Mouse (Mus musculus): ENCODE results near the gene Dennd1b.

The Dennd1b gene

DNA sequence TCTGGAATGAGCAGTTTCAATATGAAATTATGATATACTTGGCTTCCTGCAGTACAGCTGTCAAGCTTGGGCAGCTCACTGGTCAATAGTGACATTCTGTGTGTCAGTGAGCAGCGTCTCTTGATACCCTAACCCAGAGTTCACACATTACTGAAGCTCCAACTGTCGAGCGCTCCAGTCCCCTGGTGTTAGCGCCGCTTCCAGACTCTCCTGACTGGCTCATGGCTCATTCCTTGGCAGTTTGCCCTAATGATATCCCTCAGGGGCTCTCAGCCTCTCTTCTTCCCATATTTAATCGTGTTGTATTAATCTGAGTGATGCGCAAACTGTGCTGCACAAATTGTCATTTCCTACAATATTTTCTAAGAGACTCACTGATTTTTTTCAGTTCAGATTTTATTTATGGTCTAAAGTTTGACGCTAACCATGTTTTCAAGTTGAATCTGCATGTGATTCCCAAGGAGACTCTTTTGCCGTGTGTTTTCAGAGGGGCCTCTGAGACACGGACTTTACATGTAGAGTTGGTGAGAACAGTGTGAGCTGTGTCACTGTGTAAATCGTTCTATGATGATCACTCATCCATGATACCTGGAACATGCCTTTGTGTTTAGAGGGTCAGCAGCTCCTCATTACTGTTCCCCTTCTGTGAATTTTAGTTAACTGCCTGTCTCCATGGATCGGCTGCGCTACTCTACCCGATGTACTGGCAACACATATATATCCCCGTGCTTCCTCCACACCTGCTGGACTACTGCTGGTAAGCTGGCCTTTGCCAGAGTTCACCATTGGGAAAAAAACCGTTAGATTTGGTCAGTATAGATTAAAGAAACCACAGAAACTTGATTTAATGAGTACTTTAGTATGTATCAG, 117.5 kb downstream of the Dennd1b start:
- peak; percentile 60 for DNase-seq (ENCODE audit: inconsistent ontology term)

DNA sequence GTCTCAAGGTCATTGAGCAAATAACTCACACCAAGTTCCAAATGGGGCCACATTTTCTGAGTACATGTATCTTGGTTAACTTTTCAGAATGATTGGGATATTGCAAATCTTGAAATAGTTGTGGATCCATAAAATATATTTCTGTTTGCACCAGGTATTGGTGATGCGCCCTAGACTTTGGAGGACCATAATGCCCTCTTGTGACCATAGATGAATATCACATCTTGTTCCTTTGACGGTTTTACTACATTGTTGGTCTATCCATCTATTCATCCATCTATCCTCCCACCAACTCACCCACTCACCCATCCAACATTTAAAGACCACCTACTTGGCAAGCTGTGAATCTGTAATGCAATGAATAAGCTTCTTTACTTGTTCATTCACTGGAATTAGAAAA, 120.1 kb downstream of the Dennd1b start:
- DNase-seq (ENCODE audit: inconsistent ontology term) = no peak

DNA sequence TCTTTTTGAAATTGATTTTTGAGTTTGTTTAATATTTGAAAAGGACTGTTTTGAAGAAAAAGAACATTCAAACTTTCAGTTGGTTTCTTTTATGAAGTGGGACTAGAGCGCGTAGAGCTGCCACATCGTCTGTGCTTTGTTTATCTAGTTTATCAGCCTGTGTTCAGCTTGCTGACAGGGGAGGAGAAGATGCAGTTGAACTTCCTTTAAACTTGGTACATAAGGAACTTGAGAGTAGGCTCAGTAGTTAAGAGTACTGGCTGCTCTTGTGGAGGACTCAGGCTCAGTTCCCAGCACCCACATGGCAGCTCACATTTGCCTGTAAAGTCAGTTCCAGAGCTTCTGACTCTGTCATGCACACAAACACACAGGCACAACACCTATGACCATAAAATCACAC, 124.3 kb downstream of the Dennd1b start:
- DNase-seq (ENCODE audit: inconsistent ontology term) = no peak

DNA sequence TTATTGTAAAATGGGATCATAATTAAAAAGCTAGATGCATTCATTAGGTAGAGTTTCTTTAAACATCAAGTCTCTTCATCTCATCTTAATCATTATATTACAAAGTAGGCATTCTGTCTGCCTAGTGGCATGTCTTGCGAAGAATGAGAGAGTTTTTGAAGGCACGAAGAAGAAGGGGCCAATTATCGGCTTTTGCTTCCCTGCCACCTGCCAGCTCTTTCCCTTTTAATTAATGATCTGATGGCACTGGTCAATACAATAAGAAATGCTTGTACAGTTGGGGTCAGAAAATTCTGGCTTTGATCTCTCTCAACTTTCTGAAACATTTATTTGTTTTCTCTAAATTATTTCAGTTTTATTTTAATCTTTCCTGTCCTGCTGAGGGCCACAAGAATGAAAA, 127.5 kb downstream of the Dennd1b start:
- peak; percentile 27 for DNase-seq (ENCODE audit: inconsistent ontology term)

DNA sequence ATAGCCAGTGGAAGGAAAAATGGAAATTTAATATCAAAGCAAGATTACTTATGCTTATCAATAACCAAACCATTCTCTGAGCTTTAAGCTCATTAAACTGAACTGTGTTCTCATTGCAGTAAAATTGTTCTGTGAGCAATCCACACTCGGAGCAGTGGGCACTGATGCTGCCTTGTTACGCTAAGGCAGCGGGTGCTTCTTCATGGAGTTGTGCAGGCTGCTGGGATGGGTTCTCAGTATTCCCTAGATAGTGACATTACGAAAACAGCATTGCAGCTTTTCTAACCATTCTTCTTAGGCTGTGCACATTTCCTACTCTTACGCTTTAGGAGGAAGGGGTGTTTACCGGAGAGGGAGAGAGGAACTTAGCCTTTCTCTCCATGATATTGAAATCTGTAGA, 128.5 kb downstream of the Dennd1b start:
- DNase-seq (ENCODE audit: inconsistent ontology term) = no peak

DNA sequence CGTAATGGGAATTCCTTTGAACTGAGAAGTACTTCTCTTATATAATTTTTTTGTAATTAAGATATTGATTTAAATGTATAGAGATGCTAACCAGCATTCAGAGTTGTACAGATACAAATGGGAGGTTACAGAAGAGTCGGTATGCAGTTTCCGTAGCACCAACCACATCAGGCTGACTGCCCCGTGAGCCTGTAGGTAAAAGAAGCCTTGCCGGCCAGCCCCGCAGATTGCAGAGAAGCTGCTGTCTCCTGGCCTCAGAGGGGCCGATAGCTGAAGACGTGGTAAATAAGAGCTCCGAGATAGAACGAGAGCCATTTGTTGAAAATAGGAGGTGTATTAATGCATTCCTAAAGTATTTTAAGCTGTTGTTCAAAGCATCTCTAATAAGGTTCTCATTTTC, 128.9 kb downstream of the Dennd1b start:
- no peak for DNase-seq (ENCODE audit: inconsistent ontology term)

DNA sequence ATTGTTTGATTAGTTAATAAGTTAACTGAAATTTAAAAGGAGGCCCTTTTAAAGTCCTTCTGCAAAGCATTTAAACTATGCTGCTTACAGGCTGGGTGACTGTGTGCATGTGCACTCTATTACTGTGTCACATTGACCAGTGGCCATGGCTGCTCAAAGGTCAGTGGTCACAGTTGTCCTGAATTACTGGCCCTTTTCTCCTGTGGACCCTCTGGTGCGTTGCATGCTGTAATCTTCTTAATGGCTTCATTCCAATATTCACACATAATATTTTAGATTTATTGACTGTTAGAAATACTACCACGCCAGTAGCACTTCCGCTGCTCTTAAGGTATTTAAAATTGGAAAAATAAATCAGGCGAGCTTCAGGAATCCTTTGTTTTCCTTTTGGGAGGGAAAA, 129.5 kb downstream of the Dennd1b start:
- no peak for DNase-seq (ENCODE audit: inconsistent ontology term)

DNA sequence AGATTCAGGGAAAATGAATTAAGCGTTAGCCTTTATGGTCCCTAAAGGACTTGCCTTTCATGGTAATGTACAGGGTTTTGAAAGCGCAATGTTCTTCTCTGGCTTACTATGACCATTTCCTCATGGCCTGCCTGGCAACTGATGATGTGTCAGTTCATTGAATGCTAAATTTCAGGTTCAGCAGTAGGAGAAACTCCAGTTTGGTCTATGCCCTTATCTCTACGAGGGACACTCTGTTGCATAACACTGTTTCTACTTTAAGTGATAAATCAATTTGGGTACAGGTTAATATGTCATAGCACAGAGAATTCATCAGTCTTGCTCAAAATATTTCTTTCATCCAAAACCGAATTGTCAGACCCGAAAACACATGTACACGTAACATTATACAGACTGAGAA, 133.1 kb downstream of the Dennd1b start:
- no peak for DNase-seq (ENCODE audit: inconsistent ontology term)

DNA sequence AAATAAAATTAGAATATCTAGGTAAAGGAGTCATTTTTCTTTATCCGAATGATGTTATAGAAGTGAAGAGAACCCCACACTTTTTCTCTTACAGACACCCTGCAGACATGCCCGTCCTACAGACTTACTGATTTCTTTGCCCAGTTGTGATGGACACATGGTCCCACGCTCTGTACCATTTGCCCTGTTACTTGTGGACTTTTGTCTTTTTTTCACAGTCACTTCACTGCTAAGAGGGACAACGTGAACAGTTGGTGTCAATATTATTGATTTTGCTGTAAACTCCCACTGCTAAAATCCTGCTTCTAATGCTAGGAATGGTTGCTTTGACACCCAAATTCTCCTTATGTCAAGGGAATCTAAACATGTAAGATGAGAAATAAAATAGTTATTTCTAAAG, 134.9 kb downstream of the Dennd1b start:
- no peak for DNase-seq (ENCODE audit: inconsistent ontology term)

DNA sequence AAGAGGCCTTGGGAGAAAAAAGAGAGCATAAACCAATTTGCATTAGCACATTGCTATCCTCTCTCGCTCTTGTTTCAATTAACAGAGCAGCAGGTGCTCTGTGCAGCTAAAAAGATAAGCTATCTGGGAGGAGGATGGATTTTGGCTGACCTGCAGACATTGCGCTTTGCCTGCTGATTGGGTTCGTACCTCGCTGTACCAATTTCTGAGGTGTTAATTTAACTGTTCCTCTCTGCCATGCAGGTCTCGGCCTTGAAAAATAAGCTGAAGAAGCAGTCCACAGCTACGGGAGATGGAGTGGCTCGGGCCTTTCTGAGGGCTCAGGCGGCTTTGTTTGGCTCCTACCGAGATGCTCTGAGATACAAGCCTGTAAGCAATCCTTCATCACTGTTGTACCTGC, 138.5 kb downstream of the Dennd1b start:
- DNase-seq (ENCODE audit: inconsistent ontology term) = no peak

DNA sequence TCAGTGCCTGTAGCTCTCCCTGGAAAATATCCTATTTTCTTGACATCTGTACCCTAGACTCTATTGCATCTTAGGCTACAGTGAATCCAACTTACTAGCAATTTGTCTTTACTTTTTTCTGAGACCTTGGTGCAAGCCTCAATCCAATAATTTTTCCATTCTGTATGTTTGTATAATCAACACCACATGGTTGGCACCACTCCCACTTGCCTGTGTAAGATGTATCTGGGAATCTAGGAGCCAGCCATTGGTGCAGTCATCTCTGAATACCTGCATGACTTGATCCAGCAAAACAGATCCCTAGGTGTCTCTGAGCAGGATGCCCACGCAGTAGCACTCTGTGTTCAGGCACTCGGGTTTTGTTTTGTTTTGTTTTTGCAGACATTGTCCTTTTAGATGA, 145.0 kb downstream of the Dennd1b start:
- DNase-seq (ENCODE audit: inconsistent ontology term) = no peak

DNA sequence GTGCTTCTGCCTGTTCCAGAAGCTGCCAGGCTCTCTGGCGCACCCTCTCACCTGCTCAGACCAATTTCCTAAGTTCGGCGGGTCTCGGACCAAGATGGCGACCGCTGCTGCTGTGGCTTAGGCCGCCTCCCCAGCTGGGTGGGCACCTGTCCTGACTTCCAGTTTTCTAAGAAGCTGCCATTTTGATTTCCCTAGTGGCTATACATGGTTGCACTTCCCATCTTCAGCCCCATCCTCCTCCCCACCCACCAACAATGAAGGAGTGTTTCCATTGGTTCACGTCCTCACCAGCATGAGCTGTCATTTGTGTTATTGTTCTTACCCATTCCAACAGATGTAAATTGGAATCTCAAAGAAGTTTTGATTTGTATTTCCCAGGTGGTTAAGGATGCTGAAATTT, 159.4 kb downstream of the Dennd1b start:
- DNase-seq (ENCODE audit: inconsistent ontology term) = no peak

DNA sequence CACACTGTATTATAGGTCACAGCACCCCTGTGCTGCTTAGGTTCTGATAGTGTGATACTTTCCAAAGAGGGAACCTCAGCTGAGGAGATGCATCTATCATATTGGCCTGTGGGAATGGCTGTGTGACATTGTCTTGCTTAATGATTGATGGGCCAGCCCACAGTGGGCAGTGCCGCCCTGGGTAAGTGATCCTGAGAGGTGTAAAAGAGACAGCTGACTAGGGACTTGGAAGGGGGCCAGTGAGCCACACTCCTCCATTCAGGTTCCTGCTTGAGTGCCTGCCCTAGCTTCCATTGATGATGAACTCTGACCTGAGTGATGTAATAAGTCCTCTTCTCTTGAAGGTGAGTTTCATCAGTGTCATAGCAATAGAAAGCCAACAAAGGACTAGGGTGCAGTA, 176.4 kb downstream of the Dennd1b start:
- no peak for DNase-seq (ENCODE audit: inconsistent ontology term)

DNA sequence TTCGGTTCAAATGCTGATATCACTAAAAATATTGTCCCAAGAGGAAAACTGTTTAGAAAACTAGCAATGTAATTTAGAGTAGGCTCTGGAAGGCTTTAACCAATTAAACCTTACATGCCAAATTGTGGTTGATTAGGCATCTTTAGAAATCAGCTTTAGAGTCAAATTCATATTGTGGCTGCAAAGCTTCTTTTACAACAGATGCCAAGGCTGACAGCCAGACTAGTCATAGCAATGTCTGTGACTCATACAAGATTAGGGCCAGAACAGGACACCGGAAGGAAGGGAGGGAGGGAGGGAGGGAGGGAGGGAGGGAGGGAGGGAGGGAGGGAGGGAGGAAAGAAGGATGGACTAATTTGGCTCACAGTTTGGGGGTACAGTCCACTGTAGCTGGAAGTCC, 182.3 kb downstream of the Dennd1b start:
- peak; percentile 75 for DNase-seq (ENCODE audit: inconsistent ontology term)

DNA sequence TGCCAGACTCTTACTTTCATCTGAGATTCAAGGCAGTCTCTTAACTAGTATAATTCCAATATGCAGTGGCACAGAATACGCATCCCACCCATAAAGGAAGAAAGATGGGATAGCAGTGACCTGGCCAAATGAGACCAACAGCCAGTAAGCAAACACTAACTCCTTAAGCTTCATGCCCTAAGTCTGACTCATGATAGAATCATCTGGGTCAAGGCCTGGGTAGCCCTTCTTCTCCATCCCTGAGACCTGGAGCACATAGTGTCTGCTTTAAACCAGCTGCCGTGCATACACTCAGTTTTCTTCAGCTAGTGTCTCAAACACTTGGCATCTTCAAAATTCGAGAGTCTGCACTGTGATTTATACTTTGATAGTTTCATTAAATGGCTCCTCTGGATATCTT, 183.1 kb downstream of the Dennd1b start:
- DNase-seq (ENCODE audit: inconsistent ontology term) = no peak

DNA sequence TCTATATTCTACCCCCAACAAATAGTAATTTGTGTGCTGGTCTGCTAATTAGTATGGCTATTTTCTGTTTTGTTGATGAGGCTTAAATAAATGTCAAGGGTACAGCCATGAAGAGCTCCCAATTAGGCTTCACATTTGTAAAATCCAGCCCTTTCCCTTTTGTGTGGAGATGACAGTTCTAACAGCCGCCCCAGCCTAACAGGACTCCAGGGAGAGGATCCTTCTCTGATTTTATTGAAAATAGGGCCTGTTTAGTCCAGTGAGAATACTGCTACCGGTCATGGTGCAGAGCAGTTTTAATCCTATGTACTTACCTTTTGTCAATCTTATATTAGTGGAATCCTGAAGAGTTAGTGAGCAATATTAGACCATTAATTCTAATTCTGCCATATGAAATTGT, 189.8 kb downstream of the Dennd1b start:
- no peak for DNase-seq (ENCODE audit: inconsistent ontology term)

DNA sequence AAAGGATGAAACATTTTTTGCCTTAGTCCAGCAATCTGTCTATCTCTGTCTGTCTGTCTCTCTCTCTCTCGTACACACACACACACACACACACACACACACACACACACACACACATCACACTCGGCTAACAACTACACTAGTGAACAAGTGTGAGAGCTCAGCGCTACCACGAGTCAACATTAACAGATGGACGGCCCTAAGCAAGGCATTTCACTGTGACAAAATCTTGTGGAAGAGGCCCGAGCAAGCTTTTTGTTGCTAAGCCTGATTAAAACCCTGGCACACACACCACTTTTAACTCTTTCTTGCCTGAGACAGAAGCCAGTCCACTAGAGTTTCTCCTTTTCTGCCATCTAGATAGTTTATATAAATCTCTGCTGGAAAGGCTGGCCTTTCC, 190.3 kb downstream of the Dennd1b start:
- DNase-seq (ENCODE audit: inconsistent ontology term) = no peak

DNA sequence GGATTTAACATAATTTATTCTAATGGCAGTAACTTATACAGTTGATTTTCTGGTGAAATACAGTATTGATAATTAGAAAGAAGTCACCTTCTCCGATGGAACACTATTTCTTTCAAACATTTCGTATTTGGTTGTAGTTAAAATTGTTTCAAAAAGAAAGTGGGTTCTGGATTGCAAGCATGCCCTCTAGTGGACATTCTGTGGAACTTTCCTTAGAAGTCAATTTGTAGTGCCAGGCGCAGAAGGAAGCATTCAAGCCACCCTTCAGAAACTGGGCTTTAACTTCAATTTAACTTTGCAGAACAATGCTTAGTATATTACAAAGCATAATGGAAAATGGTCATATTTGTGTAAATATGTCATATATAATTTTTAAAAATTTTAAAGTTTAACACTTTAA, 193.2 kb downstream of the Dennd1b start:
- peak; percentile 58 for DNase-seq (ENCODE audit: inconsistent ontology term)

DNA sequence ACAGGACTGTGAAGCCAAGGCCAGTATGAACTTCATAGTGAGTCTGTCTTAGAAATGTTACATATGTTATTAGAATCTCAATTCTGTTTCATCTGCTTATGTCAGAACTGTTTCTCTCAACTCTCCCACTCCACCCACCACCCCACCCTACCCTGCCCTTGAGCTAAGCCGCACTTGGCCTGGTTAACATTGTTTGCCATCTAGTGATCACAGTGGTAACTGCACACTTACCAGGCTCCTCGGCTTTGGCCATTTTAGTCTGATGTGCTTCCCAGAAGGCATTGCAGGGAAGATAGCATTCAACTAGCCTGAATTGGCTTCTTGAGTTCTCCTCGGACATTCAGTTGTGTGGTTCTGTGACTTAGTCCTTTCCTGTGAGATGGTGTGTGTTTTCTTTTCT, 198.4 kb downstream of the Dennd1b start:
- no peak for DNase-seq (ENCODE audit: inconsistent ontology term)

DNA sequence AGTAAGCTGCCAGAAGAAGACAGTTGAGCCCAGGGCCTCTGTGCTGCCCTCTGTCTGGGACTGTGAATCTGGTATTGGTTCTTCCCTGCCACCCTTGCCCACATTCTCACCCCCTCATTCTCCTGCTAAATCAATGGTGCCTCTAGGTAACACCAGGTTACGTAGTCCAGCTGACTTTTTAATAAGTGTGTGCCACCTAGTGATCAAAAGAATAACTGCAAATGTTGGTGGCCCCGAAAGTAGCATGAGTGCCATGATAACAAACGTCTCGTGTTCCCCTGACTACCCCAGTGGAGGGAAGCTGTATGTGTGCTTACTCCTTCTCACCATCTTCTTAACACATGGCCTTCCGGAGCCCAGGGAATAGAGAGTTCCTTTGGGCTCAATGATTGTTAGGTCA, 199.6 kb downstream of the Dennd1b start:
- peak; percentile 16 for DNase-seq (ENCODE audit: inconsistent ontology term)

DNA sequence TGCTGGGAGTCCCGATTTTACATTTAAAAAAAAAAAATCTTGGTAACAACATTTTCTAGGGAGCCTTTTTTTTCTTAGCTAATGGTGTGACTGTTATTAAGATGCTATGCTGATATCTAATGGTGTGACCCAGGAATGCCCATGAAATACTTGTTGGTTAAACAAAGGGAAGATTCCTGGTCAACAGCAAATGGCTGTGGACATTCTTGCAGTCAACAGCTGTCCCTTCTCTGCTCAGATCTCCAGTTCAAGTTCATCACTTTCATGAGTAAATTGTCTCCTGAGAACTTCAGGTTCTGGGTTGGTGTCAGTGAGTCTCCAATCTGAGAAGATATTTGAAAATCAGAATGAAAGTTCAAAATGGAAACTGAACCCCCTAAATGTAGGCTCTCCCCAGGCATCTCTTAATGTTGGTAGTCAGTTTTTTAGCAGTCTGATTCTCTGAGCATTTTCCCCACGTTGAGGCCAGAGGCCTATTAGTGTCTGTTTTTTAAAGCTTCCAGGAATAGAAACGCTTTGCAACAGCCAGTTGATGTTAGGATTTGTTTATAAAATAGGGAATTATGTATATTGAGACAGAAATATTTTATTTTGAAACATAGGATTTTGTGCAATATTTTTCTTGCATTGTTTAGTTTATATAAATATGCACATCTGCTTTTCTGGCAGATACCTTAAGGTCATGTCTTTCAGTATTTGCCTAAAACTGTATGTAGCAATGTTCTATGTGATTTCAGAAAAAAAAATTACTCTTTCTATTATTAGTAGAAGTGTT, 211.0 kb downstream of the Dennd1b start:
- DNase-seq (ENCODE audit: inconsistent ontology term) = no peak

DNA sequence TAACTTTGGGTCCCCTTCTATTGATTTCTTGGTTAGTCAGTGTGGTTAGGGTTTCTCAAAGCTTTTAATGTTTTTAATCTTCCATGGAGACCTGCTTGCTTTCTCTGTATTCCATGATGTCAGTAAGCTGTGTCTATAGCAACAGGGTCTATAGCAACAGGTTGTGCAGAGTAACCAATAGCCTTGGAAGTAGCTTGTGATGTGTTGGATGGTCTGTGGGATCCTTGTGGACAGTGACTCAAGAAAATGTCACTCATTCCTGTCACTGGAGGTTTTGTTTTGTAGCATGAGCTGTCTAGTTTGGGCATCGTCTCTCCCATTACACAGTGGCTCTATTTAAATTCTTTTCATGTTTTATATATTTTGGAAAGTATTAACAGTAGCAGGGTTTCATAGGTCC, 216.5 kb downstream of the Dennd1b start:
- peak; percentile 56 for DNase-seq (ENCODE audit: inconsistent ontology term)

DNA sequence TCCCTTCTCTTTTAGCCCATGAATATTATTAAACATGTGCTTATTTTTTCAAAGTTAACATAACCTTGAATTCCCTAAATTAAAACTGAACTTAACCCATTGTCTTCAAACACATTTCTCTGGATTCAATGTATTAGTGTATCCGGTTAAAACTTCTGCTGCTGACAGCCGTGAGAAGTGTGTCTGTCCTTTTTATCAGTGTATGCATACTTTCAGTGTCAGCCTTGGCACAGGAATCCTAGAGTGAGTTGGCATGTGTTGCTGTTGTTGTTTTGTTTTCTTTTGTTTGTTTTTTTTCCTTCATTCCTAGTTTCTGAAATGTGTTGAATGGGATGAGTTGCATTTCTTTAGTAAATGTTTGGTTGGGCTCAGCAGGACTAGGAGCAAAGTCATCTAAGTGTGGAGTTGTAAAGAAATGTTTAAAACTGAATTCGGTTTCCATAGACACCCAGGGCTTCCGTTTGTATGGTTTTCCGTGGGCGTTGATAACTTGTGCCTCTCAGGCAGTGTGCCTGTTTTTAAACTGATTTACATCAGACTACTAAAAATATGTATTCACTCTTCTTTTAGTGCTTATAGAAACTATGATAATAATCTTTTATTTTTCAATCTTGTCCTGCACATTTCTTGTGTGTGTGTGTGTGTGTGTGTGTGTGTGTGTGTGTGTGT, 217.4 kb downstream of the Dennd1b start:
- peak; percentile 14 for DNase-seq (ENCODE audit: inconsistent ontology term)
